Mouse (Mus musculus) spleen, adult 2 months (tissue): ENCODE data around the gene Ntrk3.

Experiments used
- CTCF ChIP-seq: fragments of 200-500 bp; IDR thresholded peaks from 2 replicates; pipeline ENCODE4 v1.5.1; 2011; ENCODE audit warnings: mild to moderate bottlenecking, inconsistent platforms; ENCODE audit not compliant: insufficient read depth, insufficient read length, insufficient replicate concordance; ENCODE audit errors: extremely low read depth
- POLR2A ChIP-seq: fragments of 200-500 bp; IDR thresholded peaks from 2 replicates; pipeline ENCODE4 v1.6.1; 2011; ENCODE audit warnings: low read depth, low read length, inconsistent platforms

GRCm38 (mm10) chr7:78404481-78404880, 333.3 kb downstream of the Ntrk3 start:
- TF ChIP-seq CTCF (no peak), POLR2A (no peak)
